In the genomic region with DNA sequence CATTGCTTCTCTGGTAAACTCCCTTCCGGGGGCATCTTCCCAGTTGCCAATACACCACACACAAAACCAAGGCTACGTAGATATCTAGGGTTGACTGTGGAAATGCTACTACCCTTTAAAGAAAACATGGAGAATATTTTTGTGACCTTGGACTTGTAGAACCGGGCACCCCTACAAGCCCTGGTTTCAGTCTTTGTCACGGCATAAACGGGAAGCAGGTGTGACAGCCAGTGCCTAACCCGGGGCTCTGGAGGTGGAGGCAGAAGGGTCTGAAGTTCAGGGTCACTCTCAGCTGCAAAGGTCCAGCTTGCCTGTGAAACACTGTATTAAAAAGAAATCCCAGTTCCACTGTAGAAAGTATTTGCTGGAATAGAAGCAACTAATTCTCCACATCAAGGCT, we compare ENCODE assay signal across 20 mouse cellular contexts.
"Had no signal": no experiment of that assay in that cellular context is flagged by ENCODE, and none has a peak within 500 bp of the region (broad histone marks: within the 10 kb centered on the region; RNA-seq: fewer than 3 reads in every experiment).

No protein-coding gene starts in this region.

- H3K27me3 ChIP-seq: midbrain, embryonic 12.5 days; neural tube, embryonic 13.5 days; neural tube, embryonic 15.5 days; stomach, embryonic 15.5 days had no signal

- ATAC-seq: midbrain, embryonic 16.5 days had no signal

- H3K4me1 ChIP-seq: neural tube, embryonic 13.5 days; neural tube, embryonic 15.5 days; stomach, embryonic 15.5 days had no signal

- H3K36me3 ChIP-seq: midbrain, embryonic 10.5 days; midbrain, embryonic 12.5 days; neural tube, embryonic 13.5 days had no signal

- H3K9ac ChIP-seq: lung, embryonic 14.5 days; midbrain, embryonic 12.5 days; neural tube, embryonic 13.5 days; neural tube, embryonic 15.5 days; stomach, embryonic 15.5 days had no signal

- H3K4me3 ChIP-seq: midbrain, embryonic 10.5 days; midbrain, embryonic 12.5 days; myocyte; neural tube, embryonic 13.5 days; neural tube, embryonic 15.5 days; stomach, embryonic 15.5 days had no signal

- H3K4me2 ChIP-seq: lung, embryonic 14.5 days; midbrain, embryonic 12.5 days; neural tube, embryonic 13.5 days; neural tube, embryonic 15.5 days; stomach, embryonic 15.5 days had no signal

- H3K9me3 ChIP-seq: midbrain, embryonic 10.5 days; midbrain, embryonic 12.5 days; neural tube, embryonic 13.5 days; neural tube, embryonic 15.5 days; stomach, embryonic 15.5 days had no signal

- H3K27ac ChIP-seq: midbrain, embryonic 10.5 days; midbrain, embryonic 12.5 days; neural tube, embryonic 13.5 days; neural tube, embryonic 15.5 days; stomach, embryonic 15.5 days; stomach, postnatal 0 days had no signal

- DNase-seq: lung, adult 18-20 months; lung, embryonic 14.5 days; lung, postnatal 10 days; lung, postnatal 4 days; midbrain, embryonic 14.5 days; retina, postnatal 1 day; right cerebral cortex, postnatal 25 days; right cerebral cortex, postnatal 4 days; spleen, adult 18-20 months; thymus, adult 18-20 months; thymus, postnatal 14 days; thymus, postnatal 36 days had no signal
